Mouse (Mus musculus): ENCODE measurements around the gene Supt7l.

GRCm38 (mm10) chr5:31492031-31492430 is 35.6 kb downstream of the Supt7l start:
- TF ChIP-seq CTCF (IDR thresholded peaks at IDR 0.05; ENCODE audit: extremely low read depth, insufficient read depth, low read length) (no peak), POLR2A (IDR thresholded peaks at IDR 0.05; ENCODE audit: extremely low read depth, insufficient read depth, low read length) (no peak)

All from cortical plate, adult 2 months (tissue).